18 mouse cellular contexts compared by ENCODE assay signal in the genomic region with DNA sequence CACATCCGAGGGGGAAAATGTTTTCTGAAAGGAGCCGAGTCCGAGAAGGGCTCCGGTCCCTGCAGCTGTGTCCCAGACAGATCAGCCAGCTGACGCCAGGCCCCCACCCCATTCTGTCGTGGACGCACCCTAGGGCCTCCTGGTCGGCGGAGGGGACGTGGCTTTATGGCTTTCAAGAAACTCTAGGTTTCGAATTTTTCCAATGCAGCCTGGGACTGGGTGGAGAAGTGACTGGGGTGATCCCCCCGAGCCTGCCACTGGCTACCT.
DNase-seq lines count a peak whose midpoint lies in the region; ATAC-seq lines count a peak whose summit lies in the region.
"Had no signal": no experiment of that assay in that cellular context is flagged by ENCODE, and none has a peak within 500 bp of the region (broad histone marks: within the 10 kb centered on the region; RNA-seq: fewer than 3 reads in every experiment).

No protein-coding gene starts in this region.

- H3K4me3 ChIP-seq in heart, embryonic 10.5 days, result peak overlapping the region; percentile 65; the same call in 1 of the 2 replicates
- H3K4me3 ChIP-seq in midbrain, embryonic 10.5 days, result peak overlapping the region; percentile 52
- no peak overlapping the region for H3K4me3 ChIP-seq in midbrain, embryonic 15.5 days
- no peak overlapping the region for H3K4me3 ChIP-seq in embryonic facial prominence, embryonic 12.5 days
- H3K4me3 ChIP-seq in midbrain, embryonic 13.5 days (replicated peaks), result no peak overlapping the region
- H3K4me3 ChIP-seq: liver, embryonic 13.5 days had no signal

- ATAC-seq in midbrain, embryonic 15.5 days (replicated peaks), result no peak
- no peak for ATAC-seq in embryonic facial prominence, embryonic 12.5 days (ENCODE audit: insufficient number of reproducible peaks, insufficient read depth, low FRiP score, low TSS enrichment)
- ATAC-seq in midbrain, embryonic 13.5 days, result no peak
- ATAC-seq: intestine, embryonic 16.5 days had no signal

- H3K27me3 ChIP-seq in heart, embryonic 10.5 days (ENCODE audit: insufficient read depth, poor library complexity, severe bottlenecking), result peaks cover 82% of the 10 kb centered on the region
- H3K27me3 ChIP-seq in midbrain, embryonic 10.5 days (ENCODE audit: low read depth, poor library complexity, severe bottlenecking), result peaks cover 100% of the 10 kb centered on the region
- H3K27me3 ChIP-seq in midbrain, embryonic 15.5 days (replicated peaks), result peaks cover 75% of the 10 kb centered on the region
- H3K27me3 ChIP-seq in embryonic facial prominence, embryonic 12.5 days, result peaks cover 52% of the 10 kb centered on the region
- peaks cover 98% of the 10 kb centered on the region for H3K27me3 ChIP-seq in midbrain, embryonic 13.5 days
- H3K27me3 ChIP-seq: CH12.LX had no signal

- H3K27ac ChIP-seq in heart, embryonic 10.5 days, result no peak overlapping the region
- peak overlapping the region; percentile 78; the same call in 1 of the 2 replicates for H3K27ac ChIP-seq in midbrain, embryonic 10.5 days (replicated peaks)
- H3K27ac ChIP-seq in midbrain, embryonic 15.5 days, result no peak overlapping the region
- H3K27ac ChIP-seq in embryonic facial prominence, embryonic 12.5 days, result 0 out of 2 replicates have a peak overlapping the region, but pooled peaks have one; percentile 79
- H3K27ac ChIP-seq in midbrain, embryonic 13.5 days, result no peak overlapping the region
- H3K27ac ChIP-seq: gastrocnemius, adult 2 months; hindbrain, embryonic 13.5 days; liver, embryonic 13.5 days had no signal

- DNase-seq in heart, embryonic 10.5 days (ENCODE audit: low spot score), result peak; percentile 67
- no peak for DNase-seq in heart, postnatal 36 days
- no peak for DNase-seq in midbrain, embryonic 10.5 days (ENCODE audit: low spot score)
- DNase-seq in left cerebral cortex, postnatal 25 days (ENCODE audit: low spot score in 2 of 2), result no peak
- DNase-seq in adrenal gland, adult 8-10 months, result no peak
- DNase-seq: adrenal gland, postnatal 36 days; cerebellum, adult 18-20 months; cerebellum, postnatal 36 days; liver, embryonic 13.5 days; lung, embryonic 14.5 days; lung, postnatal 4 days had no signal

- no peaks in the 10 kb centered on the region for H3K36me3 ChIP-seq in heart, embryonic 10.5 days
- H3K36me3 ChIP-seq in midbrain, embryonic 10.5 days, result no peaks in the 10 kb centered on the region
- no peaks in the 10 kb centered on the region for H3K36me3 ChIP-seq in midbrain, embryonic 15.5 days (replicated peaks)
- H3K36me3 ChIP-seq in embryonic facial prominence, embryonic 12.5 days, result no peaks in the 10 kb centered on the region
- no peaks in the 10 kb centered on the region for H3K36me3 ChIP-seq in midbrain, embryonic 13.5 days
- H3K36me3 ChIP-seq: hindbrain, embryonic 13.5 days; liver, embryonic 13.5 days had no signal

- peaks cover 24% of the 10 kb centered on the region for H3K4me1 ChIP-seq in heart, embryonic 10.5 days
- peaks cover 45% of the 10 kb centered on the region for H3K4me1 ChIP-seq in midbrain, embryonic 10.5 days
- H3K4me1 ChIP-seq in midbrain, embryonic 15.5 days, result peaks cover 21% of the 10 kb centered on the region
- peaks cover 40% of the 10 kb centered on the region for H3K4me1 ChIP-seq in embryonic facial prominence, embryonic 12.5 days
- H3K4me1 ChIP-seq in midbrain, embryonic 13.5 days (replicated peaks), result peaks cover 25% of the 10 kb centered on the region
- H3K4me1 ChIP-seq: liver, embryonic 13.5 days had no signal

- intact Hi-C loops in heart, postnatal 36 days (cut with DNase I), result no loop called here
- intact Hi-C loops in left cerebral cortex, postnatal 25 days (cut with DNase I), result no loop called here

- no peaks in the 10 kb centered on the region for H3K9me3 ChIP-seq in heart, embryonic 10.5 days
- no peaks in the 10 kb centered on the region for H3K9me3 ChIP-seq in midbrain, embryonic 10.5 days (replicated peaks)
- no peaks in the 10 kb centered on the region for H3K9me3 ChIP-seq in midbrain, embryonic 15.5 days
- no peaks in the 10 kb centered on the region for H3K9me3 ChIP-seq in embryonic facial prominence, embryonic 12.5 days
- H3K9me3 ChIP-seq in midbrain, embryonic 13.5 days, result no peaks in the 10 kb centered on the region
- H3K9me3 ChIP-seq: hindbrain, embryonic 13.5 days; liver, embryonic 13.5 days had no signal

- H3K9ac ChIP-seq in midbrain, embryonic 15.5 days, result no peak overlapping the region
- H3K9ac ChIP-seq in embryonic facial prominence, embryonic 12.5 days, result no peak overlapping the region
- H3K9ac ChIP-seq in midbrain, embryonic 13.5 days (replicated peaks), result no peak overlapping the region
- H3K9ac ChIP-seq: liver, embryonic 13.5 days; lung, embryonic 14.5 days had no signal

- H3K4me2 ChIP-seq in midbrain, embryonic 15.5 days, result no peak overlapping the region
- H3K4me2 ChIP-seq in embryonic facial prominence, embryonic 12.5 days (replicated peaks), result peak overlapping the region; percentile 69
- H3K4me2 ChIP-seq in midbrain, embryonic 13.5 days (replicated peaks), result peak overlapping the region; percentile 64; the same call in 1 of the 2 replicates
- H3K4me2 ChIP-seq: liver, embryonic 13.5 days had no signal

- 37% methylated on average over 12 of the region's 12 CpGs for WGBS in heart, embryonic 10.5 days
- 21% methylated on average over 12 of the region's 12 CpGs for WGBS in midbrain, embryonic 10.5 days
- 15% methylated on average over 12 of the region's 12 CpGs for WGBS in midbrain, embryonic 15.5 days
- WGBS in embryonic facial prominence, embryonic 12.5 days, result 16% methylated on average over 12 of the region's 12 CpGs
- WGBS in midbrain, embryonic 13.5 days, result 14% methylated on average over 12 of the region's 12 CpGs

Comparison
In these comparisons a context has a peak if more than half of its experiments do, and no peak if none do; other contexts are left out.
1. H3K27ac ChIP-seq: peak in midbrain, embryonic 10.5 days (single experiment) and embryonic facial prominence, embryonic 12.5 days (single experiment); none in heart, embryonic 10.5 days (single experiment), midbrain, embryonic 15.5 days (single experiment) and midbrain, embryonic 13.5 days (single experiment).
2. H3K4me3 ChIP-seq: peak in heart, embryonic 10.5 days (single experiment) and midbrain, embryonic 10.5 days (single experiment); none in midbrain, embryonic 15.5 days (single experiment), embryonic facial prominence, embryonic 12.5 days (single experiment) and midbrain, embryonic 13.5 days (single experiment).